Mouse (Mus musculus) CH12.LX (cell line): Measurements from ENCODE around the gene Rnf26.

ENCODE experiments used
- BHLHE40 ChIP-seq: IDR thresholded peaks from 2 replicates; pipeline ENCODE4 v1.6.1; 2011; ENCODE audit warnings: mild to moderate bottlenecking, low read depth, low read length, improper control_type of control experiment
- CTCF ChIP-seq, 2 experiments: IDR thresholded peaks in 1 of 2; conservative IDR thresholded peaks in 1 of 2; 2 replicates each; pipeline ENCODE4 v1.5.1; 2011 to 2012; ENCODE audit warnings: low read depth in 2 of 2, low read length in 2 of 2, improper control_type of control experiment in 1 of 2, inconsistent platforms in 1 of 2, mild to moderate bottlenecking in 1 of 2, moderate library complexity in 1 of 2
- E2F4 ChIP-seq: IDR thresholded peaks from 2 replicates; pipeline ENCODE4 v1.6.1; 2011; ENCODE audit warnings: low read depth, low read length, improper control_type of control experiment; ENCODE audit not compliant: insufficient replicate concordance
- EP300 ChIP-seq: IDR thresholded peaks from 2 replicates; pipeline ENCODE4 v1.6.1; 2011; ENCODE audit warnings: low read length, improper control_type of control experiment
- GABPA ChIP-seq: IDR thresholded peaks from 2 replicates; pipeline ENCODE4 v1.6.1; 2012; ENCODE audit warnings: low read depth, low read length, improper control_type of control experiment, inconsistent platforms; ENCODE audit not compliant: insufficient replicate concordance
- KAT2A ChIP-seq: IDR thresholded peaks from 2 replicates; pipeline ENCODE4 v1.6.1; 2012; ENCODE audit warnings: low read length, improper control_type of control experiment, inconsistent platforms; ENCODE audit not compliant: insufficient replicate concordance
- NELFE ChIP-seq: IDR thresholded peaks from 2 replicates; pipeline ENCODE4 v1.6.1; 2011; ENCODE audit warnings: low read depth, low read length, improper control_type of control experiment
- POLR2A ChIP-seq: IDR thresholded peaks from 2 replicates; pipeline ENCODE4 v1.6.1; 2011; ENCODE audit warnings: low read depth, mild to moderate bottlenecking, improper control_type of control experiment, low read length
- TCF12 ChIP-seq: IDR thresholded peaks from 2 replicates; pipeline ENCODE4 v1.6.1; 2014; ENCODE audit warnings: low read depth, mild to moderate bottlenecking, inconsistent platforms, low read length, improper control_type of control experiment
- USF2 ChIP-seq: conservative IDR thresholded peaks from 2 replicates; pipeline ENCODE4 v1.6.1; 2011; ENCODE audit warnings: low read depth, low read length, improper control_type of control experiment
- ZC3H11A ChIP-seq: IDR thresholded peaks from 2 replicates; pipeline ENCODE4 v1.6.1; 2012; ENCODE audit warnings: low read depth, mild to moderate bottlenecking, inconsistent platforms, low read length, improper control_type of control experiment
- ZKSCAN1 ChIP-seq: IDR thresholded peaks from 2 replicates; pipeline ENCODE4 v1.6.1; 2012; ENCODE audit warnings: low read depth, inconsistent platforms, low read length, improper control_type of control experiment, borderline replicate concordance
- ZNF384 ChIP-seq: IDR thresholded peaks from 2 replicates; pipeline ENCODE4 v1.6.1; 2012; ENCODE audit warnings: low read depth, low read length, improper control_type of control experiment, inconsistent platforms

DNA sequence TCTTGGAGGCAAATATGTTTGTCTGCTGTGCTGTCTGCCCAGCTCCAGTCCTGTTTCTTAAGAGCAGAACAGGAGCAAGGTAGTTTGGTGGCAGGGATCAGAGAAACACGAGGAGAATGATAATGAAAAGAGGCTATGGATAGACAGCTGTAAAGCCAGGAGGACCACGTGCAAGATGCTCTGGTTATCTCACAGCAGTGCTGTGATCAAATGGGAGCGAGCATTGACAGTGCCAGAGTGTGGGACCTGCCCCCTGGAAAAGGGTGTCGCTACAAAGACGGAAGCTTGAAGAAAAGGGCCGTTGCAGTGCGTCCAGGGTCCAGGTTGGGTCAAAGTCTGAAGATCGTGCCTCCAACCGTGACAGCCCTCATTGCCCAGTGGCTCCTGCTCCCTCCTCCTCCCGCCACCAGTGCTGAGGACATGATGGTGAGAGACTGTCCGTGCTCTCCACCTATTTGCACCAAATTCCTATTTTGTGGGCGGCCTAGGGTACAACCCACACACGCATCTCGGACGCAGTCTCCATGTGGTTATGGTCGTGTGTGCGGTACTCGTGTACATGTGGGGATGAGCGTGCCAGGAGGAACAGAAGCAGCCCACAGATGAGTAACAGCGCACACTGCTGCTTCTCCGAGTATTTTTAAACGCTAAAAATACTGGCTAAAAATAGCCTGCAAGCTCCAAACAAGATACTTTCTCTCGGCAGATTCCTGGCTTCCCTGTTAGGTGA, 29.8 kb downstream of the Rnf26 start:
- TF ChIP-seq TCF12 (no peak), E2F4 (no peak), CTCF (conservative IDR thresholded peaks at IDR 0.05 in 1 of 2, IDR thresholded peaks at IDR 0.05 in 1 of 2; ENCODE audit: low read depth in 2 of 2, low read length in 2 of 2) (no peak), USF2 (no peak), ZKSCAN1 (no peak), POLR2A (no peak), ZC3H11A (no peak), GABPA (no peak), NELFE (no peak), EP300 (no peak), ZNF384 (no peak), BHLHE40 (no peak), KAT2A (no peak)
